10 mouse cellular contexts compared by ENCODE assay signal in genomic region chr4:63686157-63686556, GRCm38 (mm10). TPM values are rescaled to one million over a fixed set of nuclear protein-coding genes. Genes with fewer than 3 reads are reported as not detected.
DNase-seq lines count a peak whose midpoint lies in the region; ATAC-seq and TF ChIP-seq lines count a peak whose summit lies in the region.
"Had no signal": no experiment of that assay in that cellular context is flagged by ENCODE, and none has a peak within 500 bp of the region (broad histone marks: within the 10 kb centered on the region; RNA-seq: fewer than 3 reads in every experiment).

No protein-coding gene starts in this region.

- no peak overlapping the region for H3K27ac ChIP-seq in bone marrow, adult 2 months (ENCODE audit: control insufficient read depth, insufficient read depth, low read depth, low read length, poor library complexity)
- H3K27ac ChIP-seq in heart, postnatal 0 days (ENCODE audit: low read depth): no peak overlapping the region

- no peaks in the 10 kb centered on the region for H3K27me3 ChIP-seq in heart, postnatal 0 days (ENCODE audit: control insufficient read depth, insufficient read depth, low read length)

- TF ChIP-seq EP300 in heart, postnatal 0 days (IDR thresholded peaks at IDR 0.05; ENCODE audit: low read depth): no peak

- H3K9me3 ChIP-seq in heart, postnatal 0 days (replicated peaks; ENCODE audit: control insufficient read depth, low read length): no peaks in the 10 kb centered on the region

- H3K9ac ChIP-seq in heart, postnatal 0 days (replicated peaks; ENCODE audit: low read depth, low read length): no peak overlapping the region

- H3K4me2 ChIP-seq in heart, postnatal 0 days (ENCODE audit: low read depth, low read length): no peak overlapping the region

- H3K36me3 ChIP-seq in heart, postnatal 0 days (replicated peaks; ENCODE audit: control insufficient read depth, insufficient read depth, low read length): no peaks in the 10 kb centered on the region

- peak; percentile 7 for DNase-seq in gastrocnemius, postnatal 14 days
- DNase-seq in gastrocnemius, postnatal 25 days: no peak
- peak; percentile 23 to 39 for DNase-seq in B cell, adult 2 months
- peak; percentile 36 for DNase-seq in heart, postnatal 0 days (ENCODE audit: low spot score)
- DNase-seq in layer of hippocampus, adult 18-20 months (ENCODE audit: low spot score in 2 of 2): peak; percentile 13 to 34
- DNase-seq in ovary, postnatal 36 days (ENCODE audit: low spot score): peak; percentile 6
- DNase-seq in right cerebral cortex, postnatal 25 days: no peak

- H3K4me1 ChIP-seq in bone marrow, adult 2 months (ENCODE audit: control insufficient read depth, insufficient read depth, low read length): peaks cover 3% of the 10 kb centered on the region; the same call in 1 of the 2 replicates
- no peaks in the 10 kb centered on the region for H3K4me1 ChIP-seq in heart, postnatal 0 days (ENCODE audit: control insufficient read depth, insufficient read depth)

- TF ChIP-seq CTCF in bone marrow, adult 2 months (IDR thresholded peaks at IDR 0.05; ENCODE audit: control insufficient read depth, insufficient read depth, low read length): peak; percentile 19; the same call in 1 of the 2 replicates
- peak; percentile 66 for TF ChIP-seq CTCF in heart, postnatal 0 days (IDR thresholded peaks at IDR 0.05; ENCODE audit: low read depth)

- intact Hi-C loops in gastrocnemius, postnatal 14 days (cut with DNase I; ENCODE audit: low total_unique reads): loop anchor here (5.0 kb wide), 2 partner anchors 156 to 261 kb away; no protein-coding TSS in a partner anchor

- TF ChIP-seq POLR2A in bone marrow, adult 2 months (IDR thresholded peaks at IDR 0.05; ENCODE audit: borderline replicate concordance, control insufficient read depth, low read depth, low read length): no peak

- ATAC-seq in heart, postnatal 0 days (ENCODE audit: insufficient read depth, low read depth): no peak

- no peak overlapping the region for H3K4me3 ChIP-seq in bone marrow, adult 2 months (replicated peaks; ENCODE audit: control insufficient read depth, low read depth, low read length)
- no peak overlapping the region for H3K4me3 ChIP-seq in heart, postnatal 0 days (ENCODE audit: low read depth, low read length)

RNA-seq across cellular contexts. Expression of gene Gm11214, which starts 23.0 kb away (rescaled TPM):
- not detected for total RNA-seq in gastrocnemius, postnatal 14 days (2021)
- total RNA-seq in gastrocnemius, postnatal 25 days (2021): not detected
- polyA plus RNA-seq in bone marrow, adult 2 months (2011; ENCODE audit: insufficient read depth, insufficient read length, low replicate concordance, missing spikeins): not detected in 2 replicates
- total RNA-seq in heart, postnatal 0 days (2014; rRNA removed; ENCODE audit: low replicate concordance): not detected in 2 replicates
- not detected in 2 replicates for polyA plus RNA-seq in heart, postnatal 0 days (2015; fragmentation: Nextera tagmentation; extraction: Ambion mirVana)
- not detected for total RNA-seq in layer of hippocampus, adult 18-20 months (2021)
- polyA plus RNA-seq: gonadal fat pad, adult 2 months; lung, embryonic 16.5 days had no signal

RNA-seq across cellular contexts. Expression of gene Tnfsf15, which starts 58.8 kb away (rescaled TPM):
- under 1 TPM in 1 of 2 experiments, not detected in 1; 0.11 TPM for total RNA-seq in gastrocnemius, postnatal 14 days (2021)
- under 1 TPM in 1 of 2 experiments, not detected in 1; 0.08 TPM for total RNA-seq in gastrocnemius, postnatal 25 days (2021)
- polyA plus RNA-seq in bone marrow, adult 2 months (2011; ENCODE audit: insufficient read depth, insufficient read length, low replicate concordance, missing spikeins): not detected in 2 replicates
- not detected in 2 replicates for total RNA-seq in heart, postnatal 0 days (2014; rRNA removed; ENCODE audit: low replicate concordance)
- 0.03 TPM in 1 of 2 replicates, not detected in the other for polyA plus RNA-seq in heart, postnatal 0 days (2015; fragmentation: Nextera tagmentation; extraction: Ambion mirVana)
- not detected for total RNA-seq in layer of hippocampus, adult 18-20 months (2021)

Comparison
In these comparisons a context has a peak if more than half of its experiments do, and no peak if none do; other contexts are left out.
1. DNase-seq: peak in gastrocnemius, postnatal 14 days (single experiment), B cell, adult 2 months (2 of 2), heart, postnatal 0 days (single experiment), layer of hippocampus, adult 18-20 months (2 of 2) and ovary, postnatal 36 days (single experiment); none in gastrocnemius, postnatal 25 days (single experiment) and right cerebral cortex, postnatal 25 days (single experiment).